ENCODE assay signal across 8 mouse cellular contexts in the genomic region with DNA sequence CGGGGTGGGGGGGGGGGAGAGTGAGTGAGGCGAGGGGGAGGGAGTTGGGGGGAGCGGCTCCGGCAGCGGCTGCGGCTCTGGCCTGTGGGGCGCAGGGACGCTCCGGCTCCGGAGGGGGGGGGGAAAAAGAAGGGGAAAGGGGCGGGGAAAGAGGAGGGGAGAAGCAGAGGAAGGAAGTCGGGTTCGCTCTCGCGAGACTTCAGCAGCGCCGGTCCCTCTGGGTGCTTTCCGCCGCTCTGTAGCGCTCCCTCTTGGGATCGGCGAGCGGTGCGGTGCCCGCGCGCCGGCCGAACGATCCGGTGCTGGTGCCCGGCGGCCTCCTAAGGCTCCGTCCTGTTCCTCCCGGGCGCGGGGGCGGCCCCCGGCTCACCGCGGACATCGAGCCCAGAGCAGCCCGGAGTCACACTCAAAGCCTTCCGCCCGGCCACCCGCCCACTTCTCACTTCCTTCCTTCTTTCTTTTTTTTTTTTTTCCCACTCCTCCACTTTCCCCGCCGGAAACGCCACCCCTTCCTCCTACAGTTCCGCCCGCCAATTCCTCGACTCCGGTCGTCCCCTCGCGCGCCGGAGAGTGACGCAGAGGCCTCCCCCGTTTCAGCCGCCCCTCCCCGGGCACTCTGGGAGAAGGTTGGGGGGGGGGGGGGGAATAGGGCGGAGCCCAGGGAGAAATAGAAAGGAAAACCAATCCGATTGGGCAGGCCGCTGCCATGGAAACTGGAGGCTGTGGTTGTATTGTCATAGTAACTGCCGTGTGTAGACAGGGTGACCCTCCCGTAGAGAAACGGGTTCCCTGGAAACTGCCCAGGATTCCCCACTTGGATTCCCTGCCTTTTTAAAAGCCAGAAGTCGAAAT. TPM values are rescaled to one million over a fixed set of nuclear protein-coding genes. Genes with fewer than 3 reads are reported as not detected.
DNase-seq lines count a peak whose midpoint lies in the region; ATAC-seq lines count a peak whose summit lies in the region.

No protein-coding gene starts in this region.

- no peaks in the 10 kb centered on the region; the same call in 1 of the 2 replicates for H3K4me1 ChIP-seq in forebrain, embryonic 11.5 days (replicated peaks; ENCODE audit: control insufficient read depth, insufficient read depth, low read length)
- peaks cover 14% of the 10 kb centered on the region for H3K4me1 ChIP-seq in heart, embryonic 16.5 days (ENCODE audit: control insufficient read depth, insufficient read depth, low read length)
- peaks cover 40% of the 10 kb centered on the region for H3K4me1 ChIP-seq in liver, embryonic 15.5 days (replicated peaks)
- peaks cover 9% of the 10 kb centered on the region for H3K4me1 ChIP-seq in neural tube, embryonic 12.5 days

- H3K27ac ChIP-seq in forebrain, embryonic 11.5 days (ENCODE audit: low read depth, low read length): peak overlapping the region; percentile 97
- H3K27ac ChIP-seq in heart, embryonic 16.5 days (ENCODE audit: low read length): peak overlapping the region; percentile 99
- peak overlapping the region; percentile 99 for H3K27ac ChIP-seq in liver, embryonic 15.5 days (replicated peaks)
- H3K27ac ChIP-seq in neural tube, embryonic 12.5 days: peak overlapping the region; percentile 91

- H3K9me3 ChIP-seq in forebrain, embryonic 11.5 days (ENCODE audit: control insufficient read depth, low read length): no peaks in the 10 kb centered on the region
- no peaks in the 10 kb centered on the region for H3K9me3 ChIP-seq in heart, embryonic 16.5 days (replicated peaks; ENCODE audit: control insufficient read depth, low read length)
- no peaks in the 10 kb centered on the region for H3K9me3 ChIP-seq in liver, embryonic 15.5 days (replicated peaks)
- no peaks in the 10 kb centered on the region for H3K9me3 ChIP-seq in neural tube, embryonic 12.5 days

- ATAC-seq in forebrain, embryonic 11.5 days (replicated peaks; ENCODE audit: low FRiP score): peak; percentile 91
- peak; percentile 83 for ATAC-seq in heart, embryonic 16.5 days (replicated peaks; ENCODE audit: extremely low read depth, insufficient read depth, low FRiP score)
- peak; percentile 85 for ATAC-seq in liver, embryonic 15.5 days (ENCODE audit: insufficient read depth)
- ATAC-seq in neural tube, embryonic 12.5 days (ENCODE audit: low FRiP score, low read depth): peak; percentile 90

- H3K36me3 ChIP-seq in forebrain, embryonic 11.5 days (ENCODE audit: control insufficient read depth, insufficient read depth, low read length): no peaks in the 10 kb centered on the region
- no peaks in the 10 kb centered on the region for H3K36me3 ChIP-seq in heart, embryonic 16.5 days (ENCODE audit: control insufficient read depth, insufficient read depth)
- 0 out of 2 replicates have a peak, but pooled peaks cover 4% of the 10 kb centered on the region for H3K36me3 ChIP-seq in liver, embryonic 15.5 days (replicated peaks)
- no peaks in the 10 kb centered on the region for H3K36me3 ChIP-seq in neural tube, embryonic 12.5 days

- peak; percentile 91 to 92 for DNase-seq in CD8-positive naive resting alpha-beta T cell, adult 2 months (ENCODE audit: low read depth in 2 of 2, low spot score in 2 of 2)
- DNase-seq in c-Kit-positive CD71-negative TER-119-negative erythroid progenitor cells, embryonic 14.5 days (ENCODE audit: low read depth): peak; percentile 96
- DNase-seq in forebrain, embryonic 11.5 days (ENCODE audit: low spot score): peak; percentile 98
- DNase-seq in kidney, postnatal 36 days: peak; percentile 96 to 97
- peak; percentile 96 for DNase-seq in telencephalon, adult 2 months (ENCODE audit: low read depth, low spot score)

- peak overlapping the region; percentile 90 for H3K4me3 ChIP-seq in forebrain, embryonic 11.5 days (ENCODE audit: low read depth, low read length)
- H3K4me3 ChIP-seq in heart, embryonic 16.5 days (ENCODE audit: low read length): peak overlapping the region; percentile 95
- peak overlapping the region; percentile 96 for H3K4me3 ChIP-seq in liver, embryonic 15.5 days (replicated peaks)
- peak overlapping the region; percentile 96 for H3K4me3 ChIP-seq in neural tube, embryonic 12.5 days

- WGBS in forebrain, embryonic 11.5 days: 1% methylated on average over 51 of the region's 69 CpGs
- under 1% methylated on average over 58 of the region's 69 CpGs for WGBS in heart, embryonic 16.5 days
- 1% methylated on average over 59 of the region's 69 CpGs for WGBS in liver, embryonic 15.5 days (ENCODE audit: insufficient replicate concordance)
- WGBS in neural tube, embryonic 12.5 days: under 1% methylated on average over 53 of the region's 69 CpGs

- peak overlapping the region; percentile 95 for H3K9ac ChIP-seq in forebrain, embryonic 11.5 days (ENCODE audit: low read length)
- peak overlapping the region; percentile 98 for H3K9ac ChIP-seq in heart, embryonic 16.5 days (ENCODE audit: low read length)
- H3K9ac ChIP-seq in liver, embryonic 15.5 days: peak overlapping the region; percentile 93
- H3K9ac ChIP-seq in neural tube, embryonic 12.5 days: peak overlapping the region; percentile 94

- no peaks in the 10 kb centered on the region for H3K27me3 ChIP-seq in forebrain, embryonic 11.5 days (ENCODE audit: control insufficient read depth, insufficient read depth, low read length)
- H3K27me3 ChIP-seq in heart, embryonic 16.5 days (ENCODE audit: control insufficient read depth, insufficient read depth, low read length): no peaks in the 10 kb centered on the region
- no peaks in the 10 kb centered on the region for H3K27me3 ChIP-seq in liver, embryonic 15.5 days
- H3K27me3 ChIP-seq in neural tube, embryonic 12.5 days (replicated peaks): no peaks in the 10 kb centered on the region

- peak overlapping the region; percentile 97 for H3K4me2 ChIP-seq in forebrain, embryonic 11.5 days (ENCODE audit: low read depth, low read length, severe bottlenecking)
- H3K4me2 ChIP-seq in heart, embryonic 16.5 days (ENCODE audit: low read depth, low read length): peak overlapping the region; percentile 97
- H3K4me2 ChIP-seq in liver, embryonic 15.5 days: peak overlapping the region; percentile 92
- H3K4me2 ChIP-seq in neural tube, embryonic 12.5 days (replicated peaks): peak overlapping the region; percentile 85

RNA-seq across cellular contexts. Expression of a gene that starts 0.4 kb away (rescaled TPM):
- 47.1 and 51.1 TPM in 2 replicates for polyA plus RNA-seq in forebrain, embryonic 11.5 days (2014; fragmentation: Nextera tagmentation; extraction: Ambion mirVana)
- 21.5 and 23.2 TPM in 2 replicates for polyA plus RNA-seq in heart, embryonic 16.5 days (2015; fragmentation: Nextera tagmentation; extraction: Ambion mirVana)
- polyA plus RNA-seq in liver, embryonic 15.5 days (2015; fragmentation: Nextera tagmentation; extraction: Ambion mirVana): 8.8 and 9.0 TPM in 2 replicates
- 36.8 and 38.6 TPM in 2 replicates for polyA plus RNA-seq in neural tube, embryonic 12.5 days (2016; fragmentation: Nextera tagmentation; extraction: Ambion mirVana)

RNA-seq across cellular contexts. Expression of a gene that starts 51.9 kb away (rescaled TPM):
- polyA plus RNA-seq in forebrain, embryonic 11.5 days (2014; fragmentation: Nextera tagmentation; extraction: Ambion mirVana): 11.7 and 16.0 TPM in 2 replicates
- 0.58 and 1.1 TPM in 2 replicates for polyA plus RNA-seq in heart, embryonic 16.5 days (2015; fragmentation: Nextera tagmentation; extraction: Ambion mirVana)
- 0.02 and 0.05 TPM in 2 replicates for polyA plus RNA-seq in liver, embryonic 15.5 days (2015; fragmentation: Nextera tagmentation; extraction: Ambion mirVana)
- 51.1 and 52.2 TPM in 2 replicates for polyA plus RNA-seq in neural tube, embryonic 12.5 days (2016; fragmentation: Nextera tagmentation; extraction: Ambion mirVana)

Comparison
In these comparisons a context has a peak if more than half of its experiments do, and no peak if none do; other contexts are left out.
1. Peak in every context shown above with its lines: DNase-seq, ATAC-seq, H3K4me3 ChIP-seq and H3K27ac ChIP-seq.